Mouse (Mus musculus) embryonic facial prominence, embryonic 12.5 days (tissue): Measurements from ENCODE around the gene Sgo2a. TPM values are rescaled to one million over a fixed set of nuclear protein-coding genes. Genes with fewer than 3 reads are reported as not detected.

ENCODE experiments used
- ATAC-seq: fragments of 200-750 bp; cut with Nextera tagmentation; 2 replicates; pipeline ENCODE4 v1.8.0; 2017; ENCODE audit not compliant: insufficient number of reproducible peaks, insufficient read depth, low FRiP score, low TSS enrichment
- H3K27ac ChIP-seq: fragments of 300-500 bp; sonication (generic); 2 replicates; pipeline ENCODE4 v1.5.1; 2016; ENCODE audit warnings: mild to moderate bottlenecking
- H3K27me3 ChIP-seq: fragments of 300-500 bp; sonication (generic); 2 replicates; pipeline ENCODE4 v1.6.1; 2016; ENCODE audit warnings: mild to moderate bottlenecking, moderate library complexity
- H3K36me3 ChIP-seq: fragments of 300-500 bp; sonication (generic); 2 replicates; pipeline ENCODE4 v1.6.1; 2016; ENCODE audit warnings: mild to moderate bottlenecking
- H3K4me1 ChIP-seq: fragments of 300-500 bp; sonication (generic); 2 replicates; pipeline ENCODE4 v1.6.1; 2016
- H3K4me2 ChIP-seq: fragments of 300-500 bp; sonication (generic); replicated peaks from 2 replicates; pipeline ENCODE4 v1.6.1; 2016; ENCODE audit warnings: mild to moderate bottlenecking, moderate library complexity
- H3K4me3 ChIP-seq: fragments of 300-500 bp; sonication (generic); 2 replicates; pipeline ENCODE4 v1.5.1; 2016; ENCODE audit warnings: mild to moderate bottlenecking
- H3K9ac ChIP-seq: fragments of 300-500 bp; sonication (generic); 2 replicates; pipeline ENCODE4 v1.6.1; 2016; ENCODE audit warnings: mild to moderate bottlenecking, moderate library complexity
- H3K9me3 ChIP-seq: fragments of 300-500 bp; sonication (generic); 2 replicates; pipeline ENCODE4 v1.6.1; 2016; ENCODE audit warnings: mild to moderate bottlenecking, moderate library complexity
- WGBS: fragments of 180-500 bp; shearing (Covaris S2); methylation state at CpG from one replicate; pipeline ENCODE4 v1.1.7; 2016; 5-methylcytosine and 5-hydroxymethylcytosine counted together
- polyA plus RNA-seq: library from polyadenylated mRNA; unstranded; fragments of >200 nt; fragmentation: Nextera tagmentation; extraction: Ambion mirVana; gene quantifications from 2 replicates; pipeline ENCODE4 v1.2.1, GENCODE M21; 2016

Sgo2a gene
- polyA plus RNA-seq, 1 experiment from 2014 or later: 24.2 TPM

GRCm38 (mm10) chr1:58069181-58069580 is 73.4 kb downstream of the Sgo2a start:
- no peaks in the 10 kb centered on the region for H3K27me3 ChIP-seq
- no peak overlapping the region for H3K4me3 ChIP-seq
- 73% methylated on average over 6 of the region's 6 CpGs for WGBS
- no peaks in the 10 kb centered on the region for H3K36me3 ChIP-seq
- H3K4me1 ChIP-seq: no peaks in the 10 kb centered on the region
- H3K9me3 ChIP-seq: no peaks in the 10 kb centered on the region
- no peak for ATAC-seq
- H3K4me2 ChIP-seq: no peak overlapping the region
- H3K9ac ChIP-seq: no peak overlapping the region
- no peak overlapping the region for H3K27ac ChIP-seq

GRCm38 (mm10) chr1:58070091-58070490 is 74.3 kb downstream of the Sgo2a start:
- Histone ChIP-seq H3K27ac (no peak overlapping the region), H3K9me3 (no peaks in the 10 kb centered on the region), H3K4me2 (no peak overlapping the region), H3K36me3 (no peaks in the 10 kb centered on the region), H3K27me3 (no peaks in the 10 kb centered on the region), H3K4me1 (no peaks in the 10 kb centered on the region), H3K9ac (no peak overlapping the region), H3K4me3 (no peak overlapping the region)
- no peak for ATAC-seq
- 94% methylated on average over 11 of the region's 11 CpGs for WGBS

GRCm38 (mm10) chr1:58071006-58071405 is 75.2 kb downstream of the Sgo2a start:
- Histone ChIP-seq H3K4me3 (no peak overlapping the region), H3K36me3 (no peaks in the 10 kb centered on the region), H3K9ac (no peak overlapping the region), H3K9me3 (no peaks in the 10 kb centered on the region), H3K27ac (no peak overlapping the region), H3K4me1 (no peaks in the 10 kb centered on the region), H3K4me2 (no peak overlapping the region), H3K27me3 (no peaks in the 10 kb centered on the region)
- 86% methylated on average over 9 of the region's 9 CpGs for WGBS
- ATAC-seq: no peak

- no peak for ATAC-seq
- H3K9me3 ChIP-seq: no peaks in the 10 kb centered on the region
- H3K27me3 ChIP-seq: no peaks in the 10 kb centered on the region
- no peaks in the 10 kb centered on the region for H3K36me3 ChIP-seq
- H3K4me1 ChIP-seq: no peaks in the 10 kb centered on the region
- H3K27ac ChIP-seq: no peak overlapping the region
- H3K4me3 ChIP-seq: no peak overlapping the region
- 88% methylated on average over 1 of the region's 1 CpGs for WGBS
- H3K4me2 ChIP-seq: no peak overlapping the region
- no peak overlapping the region for H3K9ac ChIP-seq
These were observed 75.7 kb downstream of the Sgo2a start for GRCm38 (mm10) chr1:58071509-58071908.

- Histone ChIP-seq H3K4me1 (no peaks in the 10 kb centered on the region), H3K4me3 (no peak overlapping the region), H3K27me3 (no peaks in the 10 kb centered on the region), H3K27ac (no peak overlapping the region), H3K9me3 (no peaks in the 10 kb centered on the region), H3K9ac (no peak overlapping the region), H3K4me2 (no peak overlapping the region), H3K36me3 (no peaks in the 10 kb centered on the region)
- WGBS: 55% methylated on average over 2 of the region's 2 CpGs
- ATAC-seq: no peak
These were observed 76.6 kb downstream of the Sgo2a start for GRCm38 (mm10) chr1:58072416-58072815.

- no peak overlapping the region for H3K4me2 ChIP-seq
- ATAC-seq: no peak
- H3K9ac ChIP-seq: no peak overlapping the region
- no peaks in the 10 kb centered on the region for H3K4me1 ChIP-seq
- H3K27ac ChIP-seq: no peak overlapping the region
- no peaks in the 10 kb centered on the region for H3K9me3 ChIP-seq
- 66% methylated on average over 12 of the region's 12 CpGs for WGBS
- no peaks in the 10 kb centered on the region for H3K27me3 ChIP-seq
- no peaks in the 10 kb centered on the region for H3K36me3 ChIP-seq
- H3K4me3 ChIP-seq: no peak overlapping the region
These were observed 77.4 kb downstream of the Sgo2a start for GRCm38 (mm10) chr1:58072991-58073730.

- no peak for ATAC-seq
- no peaks in the 10 kb centered on the region for H3K36me3 ChIP-seq
- no peaks in the 10 kb centered on the region for H3K27me3 ChIP-seq
- H3K4me3 ChIP-seq: no peak overlapping the region
- H3K9ac ChIP-seq: no peak overlapping the region
- no peak overlapping the region for H3K27ac ChIP-seq
- no peaks in the 10 kb centered on the region for H3K4me1 ChIP-seq
- no peaks in the 10 kb centered on the region for H3K9me3 ChIP-seq
- no peak overlapping the region for H3K4me2 ChIP-seq
- 91% methylated on average over 2 of the region's 2 CpGs for WGBS
These were observed 78.5 kb downstream of the Sgo2a start for GRCm38 (mm10) chr1:58074266-58074665.

Other genes with a start within 250 kb of the Sgo2a start
- 106 and 109 TPM in 2 replicates for gene Spats2l, start 221.8 kb upstream of the Sgo2a start, polyA plus RNA-seq
- gene Kctd18, start 23.0 kb downstream of the Sgo2a start, polyA plus RNA-seq: 24.8 and 26.1 TPM in 2 replicates
- 0.10 and 0.13 TPM in 2 replicates for gene Aox1, start 34.0 kb downstream of the Sgo2a start, polyA plus RNA-seq
- gene Aox3, start 117.2 kb downstream of the Sgo2a start, polyA plus RNA-seq: 0.43 and 0.95 TPM in 2 replicates
- gene Aox4, start 214.4 kb downstream of the Sgo2a start, polyA plus RNA-seq: 0.14 TPM in 2 replicates